10 mouse cellular contexts compared by ENCODE assay signal in the genomic region with DNA sequence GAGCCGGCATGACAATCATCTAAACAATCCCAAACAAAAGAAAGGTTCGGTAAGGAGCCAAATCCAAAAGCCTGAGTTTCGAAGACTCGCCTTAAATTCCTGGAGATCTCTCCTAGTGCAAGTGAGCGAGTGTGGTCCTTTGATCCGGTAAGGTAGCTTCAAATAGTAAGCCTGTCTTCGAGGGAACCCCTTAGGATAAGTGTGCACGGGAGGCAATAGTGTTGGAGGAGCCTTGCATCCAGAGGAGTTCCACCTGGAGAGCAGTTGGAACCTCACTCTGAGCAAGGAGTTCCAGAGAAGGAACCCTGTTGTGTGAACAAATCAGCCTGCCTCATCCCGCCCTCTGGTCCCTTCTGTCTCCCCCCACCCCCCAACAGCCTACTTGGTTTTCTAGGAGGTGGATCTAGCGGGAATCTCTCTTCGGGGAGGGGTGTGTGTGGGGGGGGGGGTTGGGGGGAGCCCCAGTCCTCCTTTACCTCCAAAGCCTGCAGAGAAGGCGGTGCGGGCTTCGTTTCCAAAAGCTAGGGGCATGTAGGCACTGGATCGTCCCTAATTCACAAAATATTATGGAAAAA. TPM values are rescaled to one million over a fixed set of nuclear protein-coding genes. Genes with fewer than 3 reads are reported as not detected.
A peak's percentile ranks its signal among the peaks of the same experiment; 100 is the strongest.
DNase-seq lines count a peak whose midpoint lies in the region; ATAC-seq lines count a peak whose summit lies in the region.
"Had no signal": no experiment of that assay in that cellular context is flagged by ENCODE, and none has a peak within 500 bp of the region (broad histone marks: within the 10 kb centered on the region; RNA-seq: fewer than 3 reads in every experiment).

No protein-coding gene starts in this region.

- H3K4me2 ChIP-seq in forebrain, embryonic 11.5 days (ENCODE audit: low read depth, low read length, severe bottlenecking), result no peak overlapping the region; the same call in 1 of the 2 replicates
- peak overlapping the region; percentile 50 for H3K4me2 ChIP-seq in limb, embryonic 15.5 days

- ATAC-seq in cerebellum, adult (ENCODE audit: insufficient number of reproducible peaks, low FRiP score, low TSS enrichment), result no peak
- ATAC-seq in forebrain, embryonic 11.5 days (replicated peaks; ENCODE audit: low FRiP score), result no peak; the same call in 1 of the 2 replicates
- ATAC-seq in limb, embryonic 15.5 days (ENCODE audit: insufficient number of reproducible peaks, low FRiP score, low TSS enrichment, low read depth), result no peak
- ATAC-seq in erythroblast, adult 5-6 weeks (replicated peaks; ENCODE audit: low FRiP score, poor library complexity, severe bottlenecking), result no peak

- peaks cover 60% of the 10 kb centered on the region for H3K27me3 ChIP-seq in forebrain, embryonic 11.5 days (ENCODE audit: control insufficient read depth, insufficient read depth, low read length)
- peaks cover 65% of the 10 kb centered on the region for H3K27me3 ChIP-seq in limb, embryonic 15.5 days

- H3K9ac ChIP-seq in forebrain, embryonic 11.5 days (ENCODE audit: low read length), result no peak overlapping the region
- no peak overlapping the region for H3K9ac ChIP-seq in limb, embryonic 15.5 days
- H3K9ac ChIP-seq: lung, embryonic 15.5 days had no signal

- no peaks in the 10 kb centered on the region for H3K9me3 ChIP-seq in forebrain, embryonic 11.5 days (ENCODE audit: control insufficient read depth, low read length)
- no peaks in the 10 kb centered on the region for H3K9me3 ChIP-seq in limb, embryonic 15.5 days
- H3K9me3 ChIP-seq: lung, embryonic 15.5 days had no signal

- peaks cover 19% of the 10 kb centered on the region for H3K4me1 ChIP-seq in forebrain, embryonic 11.5 days (replicated peaks; ENCODE audit: control insufficient read depth, insufficient read depth, low read length)
- H3K4me1 ChIP-seq in limb, embryonic 15.5 days, result peaks cover 30% of the 10 kb centered on the region

- H3K36me3 ChIP-seq in forebrain, embryonic 11.5 days (ENCODE audit: control insufficient read depth, insufficient read depth, low read length), result no peaks in the 10 kb centered on the region
- no peaks in the 10 kb centered on the region for H3K36me3 ChIP-seq in limb, embryonic 15.5 days
- H3K36me3 ChIP-seq: lung, embryonic 15.5 days had no signal

- no peak overlapping the region for H3K27ac ChIP-seq in forebrain, embryonic 11.5 days (ENCODE audit: low read depth, low read length)
- 0 out of 2 replicates have a peak overlapping the region, but pooled peaks have one; percentile 4 for H3K27ac ChIP-seq in limb, embryonic 15.5 days
- H3K27ac ChIP-seq: lung, embryonic 15.5 days had no signal

- WGBS in forebrain, embryonic 11.5 days, result 2% methylated on average over 15 of the region's 15 CpGs
- 8% methylated on average over 15 of the region's 15 CpGs for WGBS in limb, embryonic 15.5 days

- H3K4me3 ChIP-seq in forebrain, embryonic 11.5 days (ENCODE audit: low read depth, low read length), result no peak overlapping the region
- peak overlapping the region; percentile 34; the same call in 1 of the 2 replicates for H3K4me3 ChIP-seq in limb, embryonic 15.5 days

- DNase-seq in cerebellum, adult 11-12 months, result peak; percentile 36
- DNase-seq in brain, adult 2 months (ENCODE audit: low read depth, low spot score), result peak; percentile 58
- peak; percentile 58 for DNase-seq in forebrain, embryonic 11.5 days (ENCODE audit: low spot score)
- DNase-seq in urinary bladder, adult 18-20 months (ENCODE audit: low spot score in 2 of 2), result no peak
- DNase-seq in gastrocnemius, adult 8-10 months (ENCODE audit: low spot score in 2 of 2), result no peak
- DNase-seq: kidney, adult 8-10 months had no signal

RNA-seq across cellular contexts. Expression of a gene that starts 11.1 kb away (rescaled TPM):
- 36.6 and 36.7 TPM in 2 replicates for polyA plus RNA-seq in forebrain, embryonic 11.5 days (2014; fragmentation: Nextera tagmentation; extraction: Ambion mirVana)
- polyA plus RNA-seq in limb, embryonic 15.5 days (2015; fragmentation: Nextera tagmentation; extraction: Ambion mirVana), result 24.0 and 24.9 TPM in 2 replicates
- total RNA-seq in gastrocnemius, adult 8-10 months (2022), result 1 to 10 TPM in 1 of 4 experiments, under 1 TPM in 3; 0.48 to 1.6 (median 0.69) TPM
- total RNA-seq in erythroblast, adult 5-6 weeks (2015; ENCODE audit: low replicate concordance), result not detected in 2 replicates
- total RNA-seq in erythroblast, adult 5-6 weeks (2017; ENCODE audit: low replicate concordance), result not detected in 2 replicates

Comparison
In these comparisons a context has a peak if more than half of its experiments do, and no peak if none do; other contexts are left out.
1. DNase-seq: peak in cerebellum, adult 11-12 months (single experiment), brain, adult 2 months (single experiment) and forebrain, embryonic 11.5 days (single experiment); none in urinary bladder, adult 18-20 months (0 of 2) and gastrocnemius, adult 8-10 months (0 of 2).